Mouse (Mus musculus) ES-E14 (cell line): Measurements from ENCODE around the gene Tmprss7.

ENCODE experiments used
- HCFC1 ChIP-seq: IDR thresholded peaks from 2 replicates; pipeline ENCODE4 v1.6.1; 2012; ENCODE audit warnings: low read length, inconsistent platforms, borderline replicate concordance; ENCODE audit not compliant: insufficient read depth
- MAFK ChIP-seq: IDR thresholded peaks from 2 replicates; pipeline ENCODE4 v1.6.1; 2014; ENCODE audit warnings: mild to moderate bottlenecking, low read depth, low read length, inconsistent platforms; ENCODE audit not compliant: insufficient read depth

GRCm38 (mm10) chr16:45692851-45693250, 607 bp downstream of the Tmprss7 start:
- TF ChIP-seq HCFC1, result no peak
- no peak for TF ChIP-seq MAFK
